Mouse (Mus musculus) limb, embryonic 10.5 days (tissue): ENCODE measurements around the gene Kazn. TPM values are rescaled to one million over a fixed set of nuclear protein-coding genes. Genes with fewer than 3 reads are reported as not detected.

ENCODE experiments used
- DNase-seq: peaks from one replicate; pipeline ENCODE4 v3.0.0-alpha.2; 2017; ENCODE audit warnings: low spot score
- H3K27ac ChIP-seq: fragments of 300-500 bp; sonication (generic); 2 replicates; pipeline ENCODE4 v1.5.1; 2016; ENCODE audit warnings: mild to moderate bottlenecking
- H3K27me3 ChIP-seq: fragments of 300-500 bp; sonication (generic); 2 replicates; pipeline ENCODE4 v1.6.1; 2016; ENCODE audit warnings: low read depth, mild to moderate bottlenecking; ENCODE audit not compliant: poor library complexity, severe bottlenecking
- H3K36me3 ChIP-seq: fragments of 300-500 bp; sonication (generic); 2 replicates; pipeline ENCODE4 v1.6.1; 2016; ENCODE audit warnings: mild to moderate bottlenecking, moderate library complexity
- H3K4me1 ChIP-seq: fragments of 300-500 bp; sonication (generic); 2 replicates; pipeline ENCODE4 v1.6.1; 2016
- H3K4me3 ChIP-seq: fragments of 300-500 bp; sonication (generic); 2 replicates; pipeline ENCODE4 v1.5.1; 2016; ENCODE audit warnings: mild to moderate bottlenecking, moderate library complexity
- H3K9me3 ChIP-seq: fragments of 300-500 bp; sonication (generic); replicated peaks from 2 replicates; pipeline ENCODE4 v1.6.1; 2016; ENCODE audit warnings: mild to moderate bottlenecking
- WGBS: fragments of 180-500 bp; shearing (Covaris S2); methylation state at CpG from one replicate; pipeline ENCODE4 v1.1.7; 2016; 5-methylcytosine and 5-hydroxymethylcytosine counted together
- polyA plus RNA-seq: library from polyadenylated mRNA; unstranded; fragments of >200 nt; fragmentation: Nextera tagmentation; extraction: Ambion mirVana; gene quantifications from 2 replicates; pipeline ENCODE4 v1.2.1, GENCODE M21; 2016

The Kazn gene
- polyA plus RNA-seq: 8.8 and 9.3 TPM in 2 replicates

- Histone ChIP-seq H3K4me1 (peaks cover 52% of the 10 kb centered on the region), H3K4me3 (peak within 1 kb of the TSS; percentile 76), H3K27me3 (peaks cover 9% of the 10 kb centered on the region; the same call in 1 of the 2 replicates), H3K27ac (peak within 1 kb of the TSS; percentile 90), H3K9me3 (no peaks in the 10 kb centered on the region), H3K36me3 (no peaks in the 10 kb centered on the region)
- peak; percentile 98 for DNase-seq
- WGBS: 3% methylated on average over 46 of the region's 46 CpGs
These were observed at the start of gene Kazn for GRCm38 (mm10) chr4:142239240-142240126. Gene Kazn (minus strand): TSS chr4:142239401.

GRCm38 (mm10) chr4:142285471-142285870 is 46.3 kb upstream of the Kazn start:
- DNase-seq: no peak
- no peak overlapping the region for H3K4me3 ChIP-seq
- no peaks in the 10 kb centered on the region for H3K4me1 ChIP-seq
- H3K9me3 ChIP-seq: no peaks in the 10 kb centered on the region
- H3K27me3 ChIP-seq: no peaks in the 10 kb centered on the region
- H3K36me3 ChIP-seq: no peaks in the 10 kb centered on the region
- 95% methylated on average over 2 of the region's 2 CpGs for WGBS
- no peak overlapping the region for H3K27ac ChIP-seq

GRCm38 (mm10) chr4:142283867-142284266 is 44.7 kb upstream of the Kazn start:
- no peaks in the 10 kb centered on the region for H3K9me3 ChIP-seq
- no peaks in the 10 kb centered on the region for H3K36me3 ChIP-seq
- 91% methylated on average over 5 of the region's 5 CpGs for WGBS
- no peak overlapping the region for H3K27ac ChIP-seq
- H3K4me3 ChIP-seq: no peak overlapping the region
- no peak for DNase-seq
- H3K4me1 ChIP-seq: no peaks in the 10 kb centered on the region
- H3K27me3 ChIP-seq: no peaks in the 10 kb centered on the region

DNA sequence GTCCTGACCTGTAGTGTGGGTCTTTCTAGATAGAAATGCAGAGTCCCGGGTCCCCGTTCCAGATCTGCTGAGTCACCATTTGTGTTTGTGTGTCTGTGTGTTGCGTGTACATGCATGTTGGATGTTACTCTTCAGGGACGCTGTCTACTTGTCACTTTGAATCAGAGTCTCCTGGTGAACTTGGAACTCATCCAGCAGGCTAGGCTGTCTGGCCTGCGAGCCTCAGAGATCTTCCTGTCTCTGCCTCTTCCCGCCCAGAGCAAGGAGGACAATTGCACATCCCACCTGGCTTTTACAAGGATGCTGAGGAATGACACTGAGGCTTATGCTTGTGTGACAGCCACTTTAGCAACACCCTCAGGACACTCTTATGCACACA is 39.0 kb upstream of the Kazn start:
- Histone ChIP-seq H3K27ac (no peak overlapping the region), H3K27me3 (no peaks in the 10 kb centered on the region), H3K9me3 (no peaks in the 10 kb centered on the region), H3K36me3 (no peaks in the 10 kb centered on the region), H3K4me3 (no peak overlapping the region), H3K4me1 (peaks cover 11% of the 10 kb centered on the region)
- 91% methylated on average over 6 of the region's 6 CpGs for WGBS
- no peak for DNase-seq

DNA sequence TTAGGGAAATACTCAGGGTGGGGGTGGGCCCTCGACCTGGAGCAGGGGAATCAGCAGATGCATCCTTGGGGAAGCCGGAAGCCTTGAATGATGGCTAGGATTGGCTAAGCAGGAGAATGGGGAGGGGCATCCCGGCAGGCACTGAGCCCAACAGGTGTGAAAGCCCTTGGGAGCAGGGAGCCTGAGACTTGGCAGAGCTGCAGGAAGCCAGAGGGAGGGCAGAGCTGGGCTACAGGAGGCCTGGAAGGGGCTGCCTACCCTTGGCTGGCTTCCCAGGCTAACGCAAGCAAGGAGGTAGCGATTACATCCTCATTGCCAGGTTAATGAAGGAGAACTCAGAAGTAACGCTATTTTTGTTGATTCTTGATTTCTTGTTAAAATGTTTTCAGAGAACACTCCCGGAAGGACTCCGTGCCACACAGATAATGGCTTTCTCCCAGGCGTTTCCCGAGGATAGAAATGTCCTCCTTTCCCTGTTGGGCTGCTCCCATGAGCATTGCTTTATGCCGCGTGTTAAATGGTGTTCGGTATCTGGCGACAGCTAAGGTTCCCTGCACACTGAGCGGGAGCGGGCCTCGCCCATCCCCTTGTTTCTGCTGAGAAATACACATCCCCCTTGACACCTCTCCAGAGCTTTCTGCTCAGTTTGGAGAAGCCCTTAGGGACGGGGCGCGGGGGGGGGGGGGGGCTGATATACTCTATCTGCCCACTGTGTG is 38.4 kb upstream of the Kazn start:
- Histone ChIP-seq H3K4me1 (peaks cover 11% of the 10 kb centered on the region), H3K27ac (no peak overlapping the region), H3K36me3 (no peaks in the 10 kb centered on the region), H3K9me3 (no peaks in the 10 kb centered on the region), H3K27me3 (no peaks in the 10 kb centered on the region), H3K4me3 (no peak overlapping the region)
- 36% methylated on average over 20 of the region's 20 CpGs for WGBS
- no peak for DNase-seq

DNA sequence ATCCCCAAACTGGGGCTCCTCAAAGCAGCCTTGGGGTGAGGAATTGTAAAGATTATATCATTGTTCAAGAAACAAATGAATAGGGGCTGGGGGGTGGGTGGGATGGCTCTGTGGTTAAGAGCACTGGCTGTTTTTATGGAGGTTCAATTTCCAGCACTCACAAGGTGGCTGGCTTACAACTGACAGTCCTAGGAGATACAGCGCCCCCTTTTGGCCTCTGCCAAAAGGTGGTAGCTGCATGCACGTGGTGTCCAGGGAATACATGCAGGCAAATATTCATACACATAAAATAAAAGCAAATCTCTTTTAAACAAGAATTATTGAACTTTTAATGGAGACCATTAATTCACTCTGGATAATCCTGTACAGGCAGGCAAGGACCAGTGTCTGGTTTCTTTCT is 36.0 kb upstream of the Kazn start:
- peaks cover 11% of the 10 kb centered on the region for H3K4me1 ChIP-seq
- 41% methylated on average over 2 of the region's 2 CpGs for WGBS
- no peak overlapping the region for H3K4me3 ChIP-seq
- no peaks in the 10 kb centered on the region for H3K27me3 ChIP-seq
- DNase-seq: no peak
- no peaks in the 10 kb centered on the region for H3K9me3 ChIP-seq
- no peaks in the 10 kb centered on the region for H3K36me3 ChIP-seq
- no peak overlapping the region for H3K27ac ChIP-seq

DNA sequence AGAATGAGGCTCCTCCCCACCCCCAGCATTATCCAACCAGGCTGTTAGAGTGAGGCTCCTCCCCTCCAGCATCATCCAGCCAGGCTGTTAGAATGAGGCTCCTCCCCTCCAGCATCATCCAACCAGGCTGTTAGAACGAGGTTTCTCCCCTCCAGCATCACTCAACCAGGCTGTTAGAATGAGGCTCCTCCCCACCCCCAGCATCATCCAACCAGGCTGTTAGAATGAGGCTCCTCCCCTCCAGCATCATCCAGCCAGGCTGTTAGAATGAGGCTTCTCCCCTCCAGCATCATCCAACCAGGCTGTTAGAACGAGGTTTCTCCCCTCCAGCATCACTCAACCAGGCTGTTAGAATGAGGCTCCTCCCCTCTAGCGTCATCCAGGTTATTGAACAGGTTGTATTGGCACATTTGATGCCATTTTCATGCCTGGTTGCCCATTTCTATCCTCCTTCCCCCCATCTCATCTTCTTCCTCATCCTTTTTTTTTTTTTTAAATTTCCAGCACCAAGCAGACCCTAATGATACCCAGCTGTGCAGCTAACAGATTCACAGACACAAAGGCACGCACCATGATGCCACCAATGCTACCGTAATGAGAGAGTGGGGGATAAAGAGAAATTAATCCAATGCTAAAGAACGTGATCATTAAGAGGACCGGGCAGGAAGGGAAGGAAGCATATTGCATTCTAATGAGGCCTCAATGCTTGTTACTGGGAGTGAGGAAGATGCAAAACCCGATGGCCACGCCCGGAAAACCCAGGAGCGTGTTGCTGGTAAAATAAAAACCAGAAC is 35.4 kb upstream of the Kazn start:
- H3K27ac ChIP-seq: no peak overlapping the region
- WGBS: 82% methylated on average over 11 of the region's 11 CpGs
- no peaks in the 10 kb centered on the region for H3K27me3 ChIP-seq
- DNase-seq: no peak
- H3K4me3 ChIP-seq: no peak overlapping the region
- peaks cover 11% of the 10 kb centered on the region for H3K4me1 ChIP-seq
- H3K36me3 ChIP-seq: no peaks in the 10 kb centered on the region
- H3K9me3 ChIP-seq: no peaks in the 10 kb centered on the region

DNA sequence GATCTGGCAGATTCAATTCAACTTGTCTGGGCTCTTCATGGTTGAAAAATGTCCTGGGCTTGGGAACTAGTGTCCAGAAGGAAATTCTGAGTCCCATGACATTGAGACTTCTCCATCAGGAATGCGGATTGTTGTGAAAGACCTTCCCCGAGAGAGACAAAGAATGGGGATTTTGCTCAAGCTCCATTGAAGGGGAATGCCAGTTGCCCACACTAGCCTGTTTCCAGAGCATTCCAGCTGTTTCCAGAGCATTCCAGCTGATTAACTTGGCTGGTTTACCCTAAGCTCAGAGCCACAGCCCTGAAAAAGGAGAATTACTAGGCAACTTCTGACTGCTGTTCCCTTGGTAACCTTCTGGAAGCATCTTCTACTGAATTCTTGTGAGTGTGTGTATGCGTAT is 32.3 kb upstream of the Kazn start:
- 93% methylated on average over 3 of the region's 3 CpGs for WGBS
- DNase-seq: no peak

DNA sequence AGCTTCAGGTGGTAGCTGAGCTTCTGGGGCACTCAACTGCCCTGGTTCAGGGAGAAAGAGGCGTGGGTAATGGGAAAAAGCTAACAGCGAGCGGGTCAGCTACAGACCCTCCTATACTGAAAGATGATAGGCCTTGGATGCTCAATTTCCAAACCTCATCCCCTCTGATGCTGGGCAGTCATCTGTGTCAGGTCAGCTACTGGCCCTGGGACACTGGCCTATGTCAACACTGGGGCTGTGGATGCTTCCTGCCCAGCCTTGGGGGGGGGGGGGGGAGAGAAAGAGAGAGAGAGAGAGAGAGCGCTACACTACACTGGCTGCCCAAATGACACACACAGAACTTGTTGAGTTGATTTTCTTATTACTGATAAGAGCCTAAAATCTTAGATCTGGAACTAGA is 28.6 kb upstream of the Kazn start:
- Histone ChIP-seq H3K36me3 (no peaks in the 10 kb centered on the region), H3K27ac (no peak overlapping the region), H3K4me3 (no peak overlapping the region), H3K4me1 (peaks cover 20% of the 10 kb centered on the region), H3K27me3 (no peaks in the 10 kb centered on the region), H3K9me3 (0 out of 2 replicates have a peak, but pooled peaks cover 6% of the 10 kb centered on the region)
- 38% methylated on average over 4 of the region's 4 CpGs for WGBS
- no peak for DNase-seq

More for the DNA sequence above, 32.3 kb upstream of the Kazn start:
- Histone ChIP-seq H3K36me3 (no peaks in the 10 kb centered on the region), H3K27ac (no peak overlapping the region), H3K27me3 (no peaks in the 10 kb centered on the region), H3K4me3 (no peak overlapping the region), H3K9me3 (0 out of 2 replicates have a peak, but pooled peaks cover 6% of the 10 kb centered on the region), H3K4me1 (peaks cover 8% of the 10 kb centered on the region)

- H3K4me1 ChIP-seq: peaks cover 20% of the 10 kb centered on the region
- no peak overlapping the region for H3K4me3 ChIP-seq
- no peaks in the 10 kb centered on the region for H3K27me3 ChIP-seq
- H3K27ac ChIP-seq: no peak overlapping the region
- H3K9me3 ChIP-seq: 0 out of 2 replicates have a peak, but pooled peaks cover 6% of the 10 kb centered on the region
- no peaks in the 10 kb centered on the region for H3K36me3 ChIP-seq
- no peak for DNase-seq
- 13% methylated on average over 4 of the region's 4 CpGs for WGBS
These were observed 28.2 kb upstream of the Kazn start for GRCm38 (mm10) chr4:142267348-142267819.

GRCm38 (mm10) chr4:142264335-142264734 is 25.1 kb upstream of the Kazn start:
- H3K27ac ChIP-seq: peak overlapping the region; percentile 44
- H3K4me3 ChIP-seq: no peak overlapping the region
- 65% methylated on average over 7 of the region's 7 CpGs for WGBS
- DNase-seq: no peak
- H3K27me3 ChIP-seq: no peaks in the 10 kb centered on the region
- peaks cover 20% of the 10 kb centered on the region for H3K4me1 ChIP-seq
- H3K36me3 ChIP-seq: no peaks in the 10 kb centered on the region
- 0 out of 2 replicates have a peak, but pooled peaks cover 6% of the 10 kb centered on the region for H3K9me3 ChIP-seq

- H3K4me1 ChIP-seq: peaks cover 11% of the 10 kb centered on the region
- no peaks in the 10 kb centered on the region for H3K36me3 ChIP-seq
- WGBS: 72% methylated on average over 4 of the region's 4 CpGs
These were observed 22.5 kb upstream of the Kazn start for GRCm38 (mm10) chr4:142261725-142262124.

More at GRCm38 (mm10) chr4:142261725-142262124, 22.5 kb upstream of the Kazn start:
- Histone ChIP-seq H3K27me3 (no peaks in the 10 kb centered on the region), H3K27ac (no peak overlapping the region), H3K4me3 (no peak overlapping the region), H3K9me3 (no peaks in the 10 kb centered on the region)
- no peak for DNase-seq
